Mouse (Mus musculus): ENCODE measurements at regions not wholly inside any gene's neighbourhood (a gene's known extent, or its start where the extent isn't known, plus 50 kb on each side); places are given as distances from the start of the nearest gene placed in this dataset.

- Histone ChIP-seq H3K9me3 (no peaks in the 10 kb centered on the region), H3K4me1 (peaks cover 32% of the 10 kb centered on the region; the same call in 1 of the 2 replicates), H3K27ac (peak overlapping the region; percentile 90), H3K4me3 (replicated peaks) (no peak overlapping the region), H3K27me3 (replicated peaks) (no peaks in the 10 kb centered on the region), H3K9ac (no peak overlapping the region), H3K4me2 (peak overlapping the region; percentile 23), H3K36me3 (no peaks in the 10 kb centered on the region)
- 31% methylated on average over 2 of the region's 2 CpGs for WGBS
- ATAC-seq (ENCODE audit: insufficient read depth, low FRiP score, low read depth): no peak
Measured at GRCm38 (mm10) chr11:18750080-18750375, 268.8 kb downstream of the Meis1 start.

GRCm38 (mm10) chr11:18749265-18750079 is 269.3 kb downstream of the Meis1 start:
- H3K4me1 ChIP-seq: peaks cover 32% of the 10 kb centered on the region; the same call in 1 of the 2 replicates
- no peaks in the 10 kb centered on the region for H3K27me3 ChIP-seq (replicated peaks)
- peak overlapping the region; percentile 23 for H3K4me2 ChIP-seq
- H3K9me3 ChIP-seq: no peaks in the 10 kb centered on the region
- WGBS: 23% methylated on average over 9 of the region's 9 CpGs
- no peaks in the 10 kb centered on the region for H3K36me3 ChIP-seq
- H3K9ac ChIP-seq: no peak overlapping the region
- peak overlapping the region; percentile 90 for H3K27ac ChIP-seq
- H3K4me3 ChIP-seq (replicated peaks): 0 out of 2 replicates have a peak overlapping the region, but pooled peaks have one; percentile 1
- ATAC-seq (ENCODE audit: insufficient read depth, low FRiP score, low read depth): no peak

- 28% methylated on average over 7 of the region's 7 CpGs for WGBS
- Histone ChIP-seq H3K9me3 (no peaks in the 10 kb centered on the region), H3K9ac (no peak overlapping the region), H3K27me3 (replicated peaks) (no peaks in the 10 kb centered on the region), H3K4me3 (replicated peaks) (no peak overlapping the region), H3K36me3 (no peaks in the 10 kb centered on the region), H3K4me1 (peaks cover 32% of the 10 kb centered on the region; the same call in 1 of the 2 replicates), H3K27ac (peak overlapping the region; percentile 90), H3K4me2 (peak overlapping the region; percentile 4)
- no peak for ATAC-seq (ENCODE audit: insufficient read depth, low FRiP score, low read depth)
Measured at GRCm38 (mm10) chr11:18747871-18748461, 270.8 kb downstream of the Meis1 start.

- no peak overlapping the region for H3K4me3 ChIP-seq (replicated peaks)
- 35% methylated on average over 9 of the region's 9 CpGs for WGBS
- ATAC-seq (ENCODE audit: insufficient read depth, low FRiP score, low read depth): no peak
- peaks cover 32% of the 10 kb centered on the region; the same call in 1 of the 2 replicates for H3K4me1 ChIP-seq
- H3K27me3 ChIP-seq (replicated peaks): no peaks in the 10 kb centered on the region
- H3K9ac ChIP-seq: no peak overlapping the region
- H3K36me3 ChIP-seq: no peaks in the 10 kb centered on the region
- H3K27ac ChIP-seq: peak overlapping the region; percentile 90
- H3K9me3 ChIP-seq: no peaks in the 10 kb centered on the region
- H3K4me2 ChIP-seq: peak overlapping the region; percentile 16; the same call in 1 of the 2 replicates
Measured at GRCm38 (mm10) chr11:18747361-18747760, 271.4 kb downstream of the Meis1 start.

- Histone ChIP-seq H3K4me3 (replicated peaks) (no peak overlapping the region), H3K4me1 (peaks cover 32% of the 10 kb centered on the region; the same call in 1 of the 2 replicates), H3K36me3 (no peaks in the 10 kb centered on the region), H3K27ac (peak overlapping the region; percentile 90), H3K9me3 (no peaks in the 10 kb centered on the region), H3K27me3 (replicated peaks) (no peaks in the 10 kb centered on the region), H3K9ac (no peak overlapping the region), H3K4me2 (peak overlapping the region; percentile 33; the same call in 1 of the 2 replicates)
- 52% methylated on average over 5 of the region's 5 CpGs for WGBS
- no peak for ATAC-seq (ENCODE audit: insufficient read depth, low FRiP score, low read depth)
Measured at GRCm38 (mm10) chr11:18746486-18746885, 272.3 kb downstream of the Meis1 start.

GRCm38 (mm10) chr11:18745840-18746239 is 272.9 kb downstream of the Meis1 start:
- peak; percentile 77 for ATAC-seq (ENCODE audit: insufficient read depth, low FRiP score, low read depth)
- Histone ChIP-seq H3K4me3 (replicated peaks) (no peak overlapping the region), H3K27me3 (replicated peaks) (no peaks in the 10 kb centered on the region), H3K27ac (peak overlapping the region; percentile 90), H3K9ac (no peak overlapping the region), H3K4me2 (peak overlapping the region; percentile 33), H3K36me3 (no peaks in the 10 kb centered on the region), H3K4me1 (peaks cover 28% of the 10 kb centered on the region; the same call in 1 of the 2 replicates), H3K9me3 (no peaks in the 10 kb centered on the region)
- 14% methylated on average over 10 of the region's 10 CpGs for WGBS

GRCm38 (mm10) chr11:18734904-18735664 is 283.7 kb downstream of the Meis1 start:
- ATAC-seq (ENCODE audit: insufficient read depth, low FRiP score, low read depth): no peak
- H3K36me3 ChIP-seq: no peaks in the 10 kb centered on the region
- H3K27me3 ChIP-seq (replicated peaks): no peaks in the 10 kb centered on the region
- H3K4me3 ChIP-seq (replicated peaks): no peak overlapping the region
- H3K4me2 ChIP-seq: no peak overlapping the region
- no peak overlapping the region for H3K27ac ChIP-seq
- whole genome bisulfite sequencing: 84% methylated on average over 4 of the region's 4 CpGs
- no peaks in the 10 kb centered on the region for H3K4me1 ChIP-seq
- no peak overlapping the region for H3K9ac ChIP-seq
- H3K9me3 ChIP-seq: no peaks in the 10 kb centered on the region

GRCm38 (mm10) chr11:18734075-18734474 is 284.7 kb downstream of the Meis1 start:
- 84% methylated on average over 1 of the region's 1 CpGs for WGBS
- no peak for ATAC-seq (ENCODE audit: insufficient read depth, low FRiP score, low read depth)
- Histone ChIP-seq H3K27me3 (replicated peaks) (no peaks in the 10 kb centered on the region), H3K27ac (no peak overlapping the region), H3K9ac (no peak overlapping the region), H3K4me1 (no peaks in the 10 kb centered on the region), H3K36me3 (no peaks in the 10 kb centered on the region), H3K4me2 (no peak overlapping the region), H3K4me3 (replicated peaks) (no peak overlapping the region), H3K9me3 (no peaks in the 10 kb centered on the region)

GRCm38 (mm10) chr11:18729742-18730141 is 289.0 kb downstream of the Meis1 start:
- WGBS: 45% methylated on average over 4 of the region's 4 CpGs
- Histone ChIP-seq H3K36me3 (no peaks in the 10 kb centered on the region), H3K27ac (0 out of 2 replicates have a peak overlapping the region, but pooled peaks have one; percentile 21), H3K9me3 (no peaks in the 10 kb centered on the region), H3K4me2 (no peak overlapping the region), H3K9ac (no peak overlapping the region), H3K4me1 (no peaks in the 10 kb centered on the region), H3K4me3 (replicated peaks) (no peak overlapping the region), H3K27me3 (replicated peaks) (no peaks in the 10 kb centered on the region)
- ATAC-seq (ENCODE audit: insufficient read depth, low FRiP score, low read depth): no peak

- Histone ChIP-seq H3K4me3 (replicated peaks) (no peak overlapping the region), H3K4me1 (no peaks in the 10 kb centered on the region), H3K36me3 (no peaks in the 10 kb centered on the region), H3K4me2 (no peak overlapping the region), H3K27me3 (replicated peaks) (no peaks in the 10 kb centered on the region), H3K9ac (no peak overlapping the region), H3K9me3 (no peaks in the 10 kb centered on the region), H3K27ac (no peak overlapping the region)
- ATAC-seq (ENCODE audit: insufficient read depth, low FRiP score, low read depth): no peak
- WGBS: 77% methylated on average over 8 of the region's 8 CpGs
Measured at GRCm38 (mm10) chr11:18722770-18723169, 296.0 kb downstream of the Meis1 start.

GRCm38 (mm10) chr11:18715851-18716126 is 303.0 kb downstream of the Meis1 start:
- 22% methylated on average over 1 of the region's 1 CpGs for WGBS
- no peak overlapping the region for H3K4me3 ChIP-seq (replicated peaks)
- no peaks in the 10 kb centered on the region for H3K27me3 ChIP-seq (replicated peaks)
- ATAC-seq (ENCODE audit: insufficient read depth, low FRiP score, low read depth): no peak
- H3K4me1 ChIP-seq: 0 out of 2 replicates have a peak, but pooled peaks cover 3% of the 10 kb centered on the region
- peak overlapping the region; percentile 63 for H3K27ac ChIP-seq
- H3K9ac ChIP-seq: no peak overlapping the region
- H3K36me3 ChIP-seq: no peaks in the 10 kb centered on the region
- no peaks in the 10 kb centered on the region for H3K9me3 ChIP-seq
- H3K4me2 ChIP-seq: no peak overlapping the region
